Mouse (Mus musculus) spleen, adult 2 months (tissue): Measurements from ENCODE around the gene Nrg4. TPM values are rescaled to one million over a fixed set of nuclear protein-coding genes. Genes with fewer than 3 reads are reported as not detected.

Experiments
- DNase-seq, 2 experiments: peaks; one replicate each; pipeline versions ENCODE4 v3.0.0 to v3.0.0-alpha.2; 2012 to 2021; ENCODE audit warnings: low spot score in 2 of 2, low read depth in 1 of 2
- H3K27ac ChIP-seq: fragments of 200-500 bp; 2 replicates; pipeline ENCODE4 v1.5.1; 2012; ENCODE audit warnings: low read length, inconsistent platforms; ENCODE audit not compliant: insufficient read depth
- H3K27me3 ChIP-seq: fragments of 200-500 bp; 2 replicates; pipeline ENCODE4 v1.6.1; 2012; ENCODE audit warnings: mild to moderate bottlenecking, moderate library complexity, low read length, inconsistent platforms; ENCODE audit not compliant: control insufficient read depth, insufficient read depth
- H3K36me3 ChIP-seq: fragments of 200-500 bp; 2 replicates; pipeline ENCODE4 v1.6.1; 2012; ENCODE audit warnings: mild to moderate bottlenecking, low read length, inconsistent platforms; ENCODE audit not compliant: control insufficient read depth, insufficient read depth
- H3K4me1 ChIP-seq: fragments of 200-500 bp; 2 replicates; pipeline ENCODE4 v1.6.1; 2011; ENCODE audit warnings: inconsistent platforms; ENCODE audit not compliant: control insufficient read depth, insufficient read depth, insufficient read length
- H3K4me3 ChIP-seq: fragments of 200-500 bp; 2 replicates; pipeline ENCODE4 v1.5.1; 2011; ENCODE audit warnings: mild to moderate bottlenecking, inconsistent platforms; ENCODE audit not compliant: insufficient read depth, insufficient read length; ENCODE audit errors: extremely low read depth
- CTCF ChIP-seq: fragments of 200-500 bp; IDR thresholded peaks from 2 replicates; pipeline ENCODE4 v1.5.1; 2011; ENCODE audit warnings: mild to moderate bottlenecking, inconsistent platforms; ENCODE audit not compliant: insufficient read depth, insufficient read length, insufficient replicate concordance; ENCODE audit errors: extremely low read depth
- POLR2A ChIP-seq: fragments of 200-500 bp; IDR thresholded peaks from 2 replicates; pipeline ENCODE4 v1.6.1; 2011; ENCODE audit warnings: low read depth, low read length, inconsistent platforms
- WGBS: fragments of 180-500 bp; shearing (Covaris S2); methylation state at CpG from one replicate; pipeline ENCODE4 v1.1.7; 2018; 5-methylcytosine and 5-hydroxymethylcytosine counted together
- polyA plus RNA-seq: library from polyadenylated mRNA; depleted of rRNA; stranded (reverse); fragments of >200 nt; gene quantifications from 2 replicates; pipeline ENCODE4 v1.2.3, GENCODE M21; 2012

Nrg4 gene
- polyA plus RNA-seq, 1 experiment, result 0.46 TPM

DNA sequence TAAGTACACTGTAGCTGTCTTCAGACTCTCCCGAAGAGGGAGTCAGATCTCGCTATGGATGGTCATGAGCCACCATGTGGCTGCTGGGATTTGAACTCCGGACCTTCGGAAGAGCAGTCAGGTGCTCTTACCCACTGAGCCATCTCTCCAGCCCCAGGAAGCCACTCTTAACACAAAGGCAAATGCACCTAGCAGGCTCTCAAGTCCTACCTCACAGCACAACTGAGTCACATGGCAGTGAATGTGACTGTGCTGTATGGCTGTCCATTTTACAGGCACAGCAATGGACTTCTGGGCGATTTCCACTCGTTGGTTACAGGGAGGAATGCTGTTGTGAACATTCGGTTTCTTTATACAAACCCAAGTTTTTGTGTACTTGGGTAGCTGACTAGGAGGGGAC, 94.1 kb downstream of the Nrg4 start:
- WGBS, result 84% methylated on average over 7 of the region's 7 CpGs

DNA sequence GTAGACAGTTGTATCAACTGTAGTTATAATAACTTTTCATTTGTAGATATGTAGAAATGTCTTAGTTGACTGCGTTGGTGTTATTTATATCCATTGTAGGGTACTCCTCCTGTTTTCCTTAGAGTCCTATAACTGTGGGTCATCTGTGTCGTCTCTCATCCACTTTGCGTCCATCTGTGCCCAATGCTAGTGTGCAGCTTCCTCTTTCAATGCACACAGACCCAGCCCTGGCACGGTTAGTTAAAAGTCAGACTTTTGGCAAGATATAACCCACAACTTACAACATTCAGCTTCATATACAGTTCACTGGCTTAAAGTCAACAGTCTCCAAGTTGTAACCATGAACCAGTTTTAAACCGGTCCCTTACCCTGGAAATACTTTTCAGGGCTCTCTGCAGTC, 94.5 kb downstream of the Nrg4 start:
- WGBS, result 44% methylated on average over 5 of the region's 5 CpGs
- Histone ChIP-seq H3K36me3 (no peaks in the 10 kb centered on the region), H3K4me1 (no peaks in the 10 kb centered on the region), H3K4me3 (no peak overlapping the region), H3K27me3 (no peaks in the 10 kb centered on the region), H3K27ac (no peak overlapping the region)
- DNase-seq, result no peak
- no peak for TF ChIP-seq CTCF
- TF ChIP-seq POLR2A, result no peak

More for the DNA sequence above, 94.1 kb downstream of the Nrg4 start:
- no peak overlapping the region for H3K27ac ChIP-seq
- H3K4me1 ChIP-seq, result no peaks in the 10 kb centered on the region
- no peak for DNase-seq
- H3K4me3 ChIP-seq, result no peak overlapping the region
- H3K36me3 ChIP-seq, result no peaks in the 10 kb centered on the region
- no peaks in the 10 kb centered on the region for H3K27me3 ChIP-seq
- TF ChIP-seq CTCF (no peak), POLR2A (no peak)

- Histone ChIP-seq H3K27ac (no peak overlapping the region), H3K36me3 (no peaks in the 10 kb centered on the region), H3K4me1 (no peaks in the 10 kb centered on the region), H3K4me3 (no peak overlapping the region), H3K27me3 (no peaks in the 10 kb centered on the region)
- no peak for DNase-seq
- 73% methylated on average over 6 of the region's 6 CpGs for WGBS
- TF ChIP-seq POLR2A, result no peak
- no peak for TF ChIP-seq CTCF
These were observed 95.1 kb downstream of the Nrg4 start for GRCm38 (mm10) chr9:55231544-55231943.

GRCm38 (mm10) chr9:55229010-55229409, 97.6 kb downstream of the Nrg4 start:
- DNase-seq, result no peak
- Histone ChIP-seq H3K36me3 (no peaks in the 10 kb centered on the region), H3K27me3 (no peaks in the 10 kb centered on the region), H3K4me1 (no peaks in the 10 kb centered on the region), H3K27ac (no peak overlapping the region), H3K4me3 (no peak overlapping the region)
- 79% methylated on average over 10 of the region's 10 CpGs for WGBS
- TF ChIP-seq CTCF, result no peak
- TF ChIP-seq POLR2A, result no peak

DNA sequence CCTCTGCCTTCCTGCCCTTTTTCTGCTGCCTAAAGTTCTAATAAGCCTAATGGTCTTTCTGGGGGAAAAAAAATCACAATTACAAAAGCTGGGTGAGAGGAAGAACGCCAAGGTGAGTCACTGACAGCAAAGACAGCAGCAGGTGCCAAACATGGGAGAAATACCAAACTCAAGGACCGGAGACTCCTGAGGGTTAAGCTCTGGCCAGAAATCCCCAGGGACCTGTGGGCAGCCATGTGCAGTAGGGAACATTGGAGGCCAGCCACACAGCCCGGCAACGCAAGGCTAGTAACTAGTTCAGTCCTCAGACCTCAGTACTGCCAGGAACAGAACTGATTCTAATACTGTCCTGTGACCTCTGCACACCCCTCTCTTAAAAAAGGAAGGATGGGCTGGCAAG, 98.5 kb downstream of the Nrg4 start:
- H3K27me3 ChIP-seq, result no peaks in the 10 kb centered on the region
- no peak overlapping the region for H3K27ac ChIP-seq
- WGBS, result 63% methylated on average over 4 of the region's 4 CpGs
- H3K4me1 ChIP-seq, result no peaks in the 10 kb centered on the region
- TF ChIP-seq CTCF (no peak), POLR2A (no peak)
- H3K4me3 ChIP-seq, result no peak overlapping the region
- no peak for DNase-seq
- H3K36me3 ChIP-seq, result peaks cover 6% of the 10 kb centered on the region

DNA sequence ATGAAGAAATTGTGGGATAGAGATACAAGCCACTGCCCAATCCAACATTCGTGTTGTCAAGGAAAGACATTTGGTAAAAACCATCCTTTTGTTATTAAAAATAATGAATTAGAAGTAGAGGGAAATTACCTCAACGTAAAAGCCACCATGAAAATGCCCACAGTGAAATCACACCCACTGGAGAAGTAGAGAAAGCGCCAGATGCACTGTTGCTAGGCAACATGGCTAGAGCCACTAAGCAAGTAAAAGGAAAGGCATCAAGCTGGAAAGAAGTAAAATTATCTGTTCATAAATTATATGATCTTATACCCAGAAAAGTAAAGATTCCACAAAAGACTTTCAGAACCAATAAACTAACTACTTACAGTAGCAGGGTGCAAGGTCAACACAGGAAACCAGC, 100.4 kb downstream of the Nrg4 start:
- WGBS, result 85% methylated on average over 3 of the region's 3 CpGs
- no peak for TF ChIP-seq POLR2A
- TF ChIP-seq CTCF, result no peak
- Histone ChIP-seq H3K27me3 (no peaks in the 10 kb centered on the region), H3K4me3 (no peak overlapping the region), H3K36me3 (peaks cover 13% of the 10 kb centered on the region), H3K4me1 (no peaks in the 10 kb centered on the region), H3K27ac (no peak overlapping the region)
- no peak for DNase-seq

DNA sequence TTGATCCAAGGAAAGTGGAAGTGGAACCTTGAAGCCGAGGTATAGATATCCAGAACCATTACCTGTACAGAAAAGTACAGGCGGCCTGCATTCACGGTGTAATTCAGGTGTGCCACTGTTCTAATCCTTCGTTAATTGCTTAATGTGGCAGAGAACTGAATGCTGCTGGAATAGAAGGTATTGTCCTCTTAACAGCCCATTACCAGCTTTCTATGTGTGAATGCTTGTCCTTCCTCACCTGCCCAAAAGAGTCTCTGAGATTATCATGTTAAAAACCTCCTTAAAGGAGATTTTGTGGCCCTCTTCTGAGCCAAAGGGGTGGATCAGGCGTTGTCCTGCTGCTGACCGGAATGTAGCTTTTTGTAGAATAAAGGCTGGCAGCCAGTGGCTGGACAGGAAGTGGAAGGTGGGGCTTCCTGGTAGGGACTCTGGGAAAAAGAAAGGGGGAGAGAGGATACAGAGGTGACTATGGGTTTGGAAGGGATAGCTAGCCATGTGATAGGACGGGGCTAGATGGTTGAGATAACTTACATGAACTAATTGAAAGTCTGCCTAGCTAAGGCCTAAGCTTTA, 101.4 kb downstream of the Nrg4 start:
- TF ChIP-seq POLR2A (no peak), CTCF (no peak)
- no peak for DNase-seq
- H3K4me1 ChIP-seq, result no peaks in the 10 kb centered on the region
- peaks cover 16% of the 10 kb centered on the region for H3K36me3 ChIP-seq
- 91% methylated on average over 7 of the region's 7 CpGs for WGBS
- H3K4me3 ChIP-seq, result no peak overlapping the region
- H3K27ac ChIP-seq, result no peak overlapping the region
- no peaks in the 10 kb centered on the region for H3K27me3 ChIP-seq

DNA sequence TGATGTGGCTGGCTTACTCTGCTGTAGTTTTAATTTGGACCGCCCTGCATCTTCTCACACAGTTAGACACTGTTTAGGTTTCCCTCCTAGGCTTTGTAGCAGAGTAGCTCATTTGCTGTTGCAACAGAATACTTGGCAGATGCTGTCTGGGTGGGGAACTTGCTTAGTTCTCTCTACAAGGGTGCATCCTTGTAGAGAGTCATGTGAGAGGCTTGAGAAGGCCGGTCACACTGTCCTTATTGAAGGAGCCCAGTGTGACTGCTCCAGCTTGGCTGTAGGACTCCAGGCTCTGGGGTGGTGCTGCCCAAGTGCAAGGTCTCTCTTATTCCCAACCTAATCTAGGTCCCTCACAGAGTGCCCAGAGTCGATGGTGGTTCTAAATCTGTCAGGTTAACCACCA, 109.3 kb downstream of the Nrg4 start:
- Histone ChIP-seq H3K36me3 (peaks cover 50% of the 10 kb centered on the region), H3K4me1 (no peaks in the 10 kb centered on the region), H3K27ac (no peak overlapping the region), H3K4me3 (no peak overlapping the region), H3K27me3 (no peaks in the 10 kb centered on the region)
- TF ChIP-seq CTCF, result no peak
- no peak for TF ChIP-seq POLR2A
- WGBS, result 82% methylated on average over 3 of the region's 3 CpGs
- no peak for DNase-seq
